Mouse (Mus musculus) layer of hippocampus, adult 8-10 months (tissue): ENCODE data around the gene Rasgrf2. TPM values are rescaled to one million over a fixed set of nuclear protein-coding genes. Genes with fewer than 3 reads are reported as not detected.
A peak's percentile ranks its signal among the peaks of the same experiment; 100 is the strongest.

Source experiments
- DNase-seq, 2 experiments: peaks; one replicate each; pipeline ENCODE4 v3.0.0; 2022; ENCODE audit warnings: low spot score in 2 of 2
- total RNA-seq, 4 experiments: library from RNA; stranded (reverse); gene quantifications; 2 replicates each; pipeline ENCODE4 v1.2.4; 2022

Gene Rasgrf2
- total RNA-seq, 4 experiments from 2014 or later = 114 to 117 (median 115) TPM

- DNase-seq = no peak
These were observed 246.6 kb downstream of the Rasgrf2 start for GRCm38 (mm10) chr13:91884714-91885386.

- peak in 1 of 2 experiments; percentile 68 for DNase-seq
These were observed 249.5 kb downstream of the Rasgrf2 start for GRCm38 (mm10) chr13:91881837-91882480.

GRCm38 (mm10) chr13:91880256-91880655, 251.2 kb downstream of the Rasgrf2 start:
- DNase-seq = no peak

- DNase-seq = no peak
These were observed 253.5 kb downstream of the Rasgrf2 start for GRCm38 (mm10) chr13:91877996-91878395.

DNA sequence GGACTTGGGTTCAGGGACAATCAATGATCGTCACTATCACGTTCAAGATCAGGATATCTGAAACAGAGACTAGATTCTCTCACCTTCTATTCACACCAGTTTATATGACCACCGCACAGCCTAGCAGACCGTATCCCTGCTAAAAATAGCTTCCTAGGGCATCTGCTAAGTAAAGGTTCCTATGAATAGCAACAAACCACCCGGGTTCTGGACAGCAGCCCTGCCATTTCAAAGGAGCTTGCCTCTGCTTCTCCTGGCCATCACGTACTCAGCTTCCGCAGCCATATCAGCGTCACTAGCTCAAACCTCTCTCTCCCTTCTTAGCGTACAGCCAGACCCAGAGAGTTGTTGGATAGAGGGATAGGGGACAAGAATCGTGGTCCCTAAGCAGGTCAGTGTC, 254.1 kb downstream of the Rasgrf2 start:
- no peak for DNase-seq

DNA sequence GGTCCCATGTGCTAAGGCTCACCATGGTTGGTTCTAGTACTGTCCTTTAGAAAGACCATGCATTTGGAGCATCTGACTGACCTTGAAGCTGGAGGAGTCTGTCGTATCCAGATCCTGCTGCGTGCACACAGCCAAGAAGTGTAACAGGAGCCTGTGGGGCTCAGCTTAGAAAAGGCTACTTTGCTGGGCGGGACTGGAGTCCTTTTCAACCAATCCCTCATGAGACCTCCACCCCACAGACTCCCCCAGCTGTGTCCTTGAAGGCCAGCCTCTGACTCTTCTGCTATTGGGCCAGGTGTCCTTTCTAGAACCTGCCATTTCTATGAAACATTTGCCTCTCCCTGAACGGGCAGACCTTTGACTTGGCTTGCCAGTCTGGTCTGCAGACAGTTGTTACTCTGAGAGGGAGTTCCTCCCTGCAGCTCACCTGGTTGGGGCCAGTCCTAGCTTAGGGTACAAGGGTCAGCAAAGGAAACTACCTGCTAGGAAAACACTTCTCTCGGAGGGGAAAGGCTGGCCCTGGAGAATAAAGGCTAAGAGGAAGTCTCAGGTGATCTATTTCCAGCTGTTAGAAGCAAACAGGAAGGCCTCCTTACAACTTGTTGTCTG, 254.6 kb downstream of the Rasgrf2 start, which contains the start of gene Ckmt2:
Gene Ckmt2, minus strand, starts transcription at position 145 of the 609 bp plus-strand sequence.
- no peak for DNase-seq

DNA sequence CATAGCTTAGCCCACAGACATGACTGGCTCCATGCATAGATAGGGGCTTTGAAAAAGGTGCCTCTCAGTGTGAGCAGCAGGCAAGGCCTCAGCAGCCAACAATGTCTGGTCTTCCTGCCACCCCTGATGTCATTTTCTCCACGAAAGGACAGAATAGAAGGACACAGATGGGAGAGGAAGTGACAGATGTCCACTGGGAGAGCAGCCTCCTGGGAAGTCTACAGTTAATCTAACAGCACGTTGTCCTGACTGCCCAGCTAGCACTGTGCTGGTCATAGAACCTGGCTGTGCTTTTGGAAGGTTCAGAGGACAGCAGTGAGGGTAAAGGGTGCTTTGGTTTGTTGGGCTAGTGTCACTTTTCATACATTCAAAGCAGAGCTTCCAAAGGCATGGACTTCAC, 255.9 kb downstream of the Rasgrf2 start:
- DNase-seq = no peak

DNA sequence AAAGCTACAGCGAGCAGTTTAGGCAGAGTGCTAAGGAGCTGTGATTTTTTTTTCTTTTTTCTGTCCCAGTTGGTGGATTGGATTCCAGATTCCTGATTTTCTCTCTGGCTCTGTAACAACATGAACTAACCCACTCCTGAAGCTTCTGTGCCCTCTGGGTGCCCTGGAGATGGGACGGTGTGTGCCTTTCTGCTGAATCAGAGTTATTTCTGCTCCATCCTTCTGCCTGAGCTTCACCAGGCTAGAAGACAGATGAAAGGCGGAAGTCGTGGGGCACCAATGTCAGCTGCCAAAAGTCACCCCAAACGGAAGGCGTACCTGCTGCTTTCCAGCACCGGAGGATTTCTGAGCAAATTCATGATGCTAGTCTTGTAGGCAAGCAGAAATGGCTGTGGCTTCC, 256.9 kb downstream of the Rasgrf2 start:
- DNase-seq = no peak

GRCm38 (mm10) chr13:91873734-91874329, 257.6 kb downstream of the Rasgrf2 start:
- no peak for DNase-seq

DNA sequence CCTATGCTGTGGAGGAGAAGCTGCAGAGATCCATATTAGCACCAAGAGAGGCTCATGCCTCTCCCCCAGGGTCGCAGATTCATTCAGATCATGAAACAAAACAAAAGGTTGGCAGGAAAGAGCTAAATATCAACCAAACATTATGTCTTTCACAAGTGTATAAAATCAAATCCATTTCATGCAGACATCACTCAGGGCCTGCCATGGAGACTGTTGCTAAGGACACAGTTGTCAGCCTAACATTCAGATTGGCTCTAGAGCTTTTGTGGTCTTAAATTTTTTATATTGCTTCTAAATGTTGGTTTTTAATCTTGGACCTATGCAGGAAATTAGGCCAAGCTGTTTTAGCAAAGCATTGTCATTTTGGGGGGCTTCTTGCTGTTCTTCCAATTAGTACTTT, 262.9 kb downstream of the Rasgrf2 start:
- DNase-seq = no peak

- DNase-seq = no peak
These were observed 272.6 kb downstream of the Rasgrf2 start for GRCm38 (mm10) chr13:91858835-91859234.

- DNase-seq = no peak
These were observed 274.0 kb downstream of the Rasgrf2 start for GRCm38 (mm10) chr13:91857427-91857826.

GRCm38 (mm10) chr13:91854412-91854811, 277.0 kb downstream of the Rasgrf2 start:
- DNase-seq = no peak

Other genes with a start within 250 kb of the Rasgrf2 start
- not detected for gene Gm20379, start 174.3 kb upstream of the Rasgrf2 start, total RNA-seq
- gene Dhfr, start 223.1 kb upstream of the Rasgrf2 start, total RNA-seq = 1 to 10 TPM; 1.5 to 1.7 (median 1.7) TPM
- 10 to 100 TPM; 24.1 to 29.0 (median 25.4) TPM for gene Msh3, start 223.3 kb upstream of the Rasgrf2 start, total RNA-seq